8 mouse cellular contexts compared by ENCODE assay signal in genomic region chr16:64771431-64771818, GRCm38 (mm10). TPM values are rescaled to one million over a fixed set of nuclear protein-coding genes. Genes with fewer than 3 reads are reported as not detected.
DNase-seq lines count a peak whose midpoint lies in the region; ATAC-seq and TF ChIP-seq lines count a peak whose summit lies in the region.

No protein-coding gene starts in this region.

- peak overlapping the region; percentile 56 for H3K4me2 ChIP-seq in lung, embryonic 14.5 days
- peak overlapping the region; percentile 49 for H3K4me2 ChIP-seq in intestine, embryonic 15.5 days (replicated peaks)
- H3K4me2 ChIP-seq in neural tube, embryonic 15.5 days, result peak overlapping the region; percentile 57

- 81% methylated on average over 2 of the region's 2 CpGs for WGBS in lung, embryonic 14.5 days
- WGBS in embryonic facial prominence, embryonic 10.5 days, result 92% methylated on average over 2 of the region's 2 CpGs
- 91% methylated on average over 2 of the region's 2 CpGs for WGBS in intestine, embryonic 15.5 days
- WGBS in neural tube, embryonic 15.5 days, result 70% methylated on average over 2 of the region's 2 CpGs

- ATAC-seq in lung, embryonic 14.5 days (ENCODE audit: insufficient read depth), result no peak
- ATAC-seq in intestine, embryonic 15.5 days, result peak; percentile 14; the same call in 1 of the 2 replicates
- ATAC-seq in neural tube, embryonic 15.5 days (ENCODE audit: low FRiP score), result no peak; the same call in 1 of the 2 replicates

- H3K4me3 ChIP-seq in lung, embryonic 14.5 days (ENCODE audit: low read depth, low read length), result peak overlapping the region; percentile 81
- H3K4me3 ChIP-seq in embryonic facial prominence, embryonic 10.5 days, result peak overlapping the region; percentile 97
- peak overlapping the region; percentile 82 for H3K4me3 ChIP-seq in intestine, embryonic 15.5 days (replicated peaks)
- peak overlapping the region; percentile 96 for H3K4me3 ChIP-seq in neural tube, embryonic 15.5 days (replicated peaks)

- TF ChIP-seq CTCF in lung, embryonic 14.5 days (IDR thresholded peaks at IDR 0.05; ENCODE audit: low read depth), result no peak

- peak overlapping the region; percentile 91 for H3K27ac ChIP-seq in lung, embryonic 14.5 days (ENCODE audit: low read depth)
- peak overlapping the region; percentile 90 for H3K27ac ChIP-seq in embryonic facial prominence, embryonic 10.5 days (replicated peaks)
- H3K27ac ChIP-seq in intestine, embryonic 15.5 days, result no peak overlapping the region
- H3K27ac ChIP-seq in neural tube, embryonic 15.5 days (replicated peaks), result peak overlapping the region; percentile 91

- no peaks in the 10 kb centered on the region for H3K9me3 ChIP-seq in lung, embryonic 14.5 days (ENCODE audit: low read depth, low read length)
- no peaks in the 10 kb centered on the region for H3K9me3 ChIP-seq in embryonic facial prominence, embryonic 10.5 days
- no peaks in the 10 kb centered on the region for H3K9me3 ChIP-seq in intestine, embryonic 15.5 days
- no peaks in the 10 kb centered on the region for H3K9me3 ChIP-seq in neural tube, embryonic 15.5 days (replicated peaks)

- H3K36me3 ChIP-seq in lung, embryonic 14.5 days (ENCODE audit: insufficient read depth), result peaks cover 10% of the 10 kb centered on the region; the same call in 1 of the 2 replicates
- peaks cover 25% of the 10 kb centered on the region for H3K36me3 ChIP-seq in embryonic facial prominence, embryonic 10.5 days (replicated peaks)
- no peaks in the 10 kb centered on the region for H3K36me3 ChIP-seq in intestine, embryonic 15.5 days
- no peaks in the 10 kb centered on the region; the same call in 1 of the 2 replicates for H3K36me3 ChIP-seq in neural tube, embryonic 15.5 days

- no peak overlapping the region for H3K9ac ChIP-seq in lung, embryonic 14.5 days
- no peak overlapping the region for H3K9ac ChIP-seq in intestine, embryonic 15.5 days
- H3K9ac ChIP-seq in neural tube, embryonic 15.5 days (replicated peaks), result peak overlapping the region; percentile 74; the same call in 1 of the 2 replicates

- H3K4me1 ChIP-seq in lung, embryonic 14.5 days (ENCODE audit: insufficient read depth), result peaks cover 5% of the 10 kb centered on the region; the same call in 1 of the 2 replicates
- peaks cover 7% of the 10 kb centered on the region for H3K4me1 ChIP-seq in embryonic facial prominence, embryonic 10.5 days
- H3K4me1 ChIP-seq in intestine, embryonic 15.5 days (replicated peaks), result no peaks in the 10 kb centered on the region
- H3K4me1 ChIP-seq in neural tube, embryonic 15.5 days, result peaks cover 15% of the 10 kb centered on the region

- no peaks in the 10 kb centered on the region for H3K27me3 ChIP-seq in lung, embryonic 14.5 days (ENCODE audit: insufficient read depth, low read length)
- H3K27me3 ChIP-seq in embryonic facial prominence, embryonic 10.5 days (replicated peaks; ENCODE audit: low read depth, poor library complexity, severe bottlenecking), result no peaks in the 10 kb centered on the region
- H3K27me3 ChIP-seq in intestine, embryonic 15.5 days (replicated peaks), result no peaks in the 10 kb centered on the region
- H3K27me3 ChIP-seq in neural tube, embryonic 15.5 days (replicated peaks), result no peaks in the 10 kb centered on the region

- DNase-seq in lung, embryonic 14.5 days, result peak; percentile 12
- DNase-seq in lung, postnatal 14 days, result no peak
- DNase-seq in embryonic facial prominence, embryonic 10.5 days (ENCODE audit: low spot score), result no peak
- no peak for DNase-seq in right cerebral cortex, postnatal 4 days
- no peak for DNase-seq in frontal cortex, postnatal 10 days (ENCODE audit: low spot score in 2 of 2)
- DNase-seq in right cerebral cortex, postnatal 10 days (ENCODE audit: low spot score in 2 of 2), result no peak

RNA-seq across cellular contexts. Expression of gene 4930453N24Rik, which starts 0.5 kb away (rescaled TPM):
- 28.8 and 31.5 TPM in 2 replicates for polyA plus RNA-seq in lung, embryonic 14.5 days (2014; fragmentation: Nextera tagmentation; extraction: Ambion mirVana)
- polyA plus RNA-seq in embryonic facial prominence, embryonic 10.5 days (2016; fragmentation: Nextera tagmentation; extraction: Ambion mirVana), result 29.2 and 31.3 TPM in 2 replicates
- 18.1 and 21.1 TPM in 2 replicates for polyA plus RNA-seq in intestine, embryonic 15.5 days (2015; fragmentation: Nextera tagmentation; extraction: Ambion mirVana)
- 15.9 and 20.0 TPM in 2 replicates for polyA plus RNA-seq in neural tube, embryonic 15.5 days (2015; fragmentation: Nextera tagmentation; extraction: Ambion mirVana)
